In the genomic region with DNA sequence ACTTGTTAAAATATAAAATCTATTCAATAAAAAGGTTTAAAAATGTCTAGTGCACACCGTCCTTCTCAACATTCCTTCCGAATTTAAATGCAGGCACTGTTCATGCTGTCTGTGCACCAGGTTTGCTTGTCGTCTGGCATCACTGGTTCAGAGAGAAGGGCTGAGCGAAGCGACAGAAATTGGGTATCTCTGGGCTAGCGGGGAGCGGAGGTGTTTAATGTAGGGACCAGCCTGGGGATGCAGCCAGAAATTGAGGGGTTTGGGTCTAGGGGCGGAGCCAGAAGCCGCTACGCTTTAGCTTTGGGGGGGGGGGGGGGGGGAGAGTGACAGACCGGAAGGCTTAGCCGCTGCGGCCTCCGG, we compare ENCODE assay signal across 7 mouse cellular contexts. TPM values are rescaled to one million over a fixed set of nuclear protein-coding genes. Genes with fewer than 3 reads are reported as not detected.
DNase-seq lines count a peak whose midpoint lies in the region; ATAC-seq and TF ChIP-seq lines count a peak whose summit lies in the region.

No protein-coding gene starts in this region.

- no peak overlapping the region for H3K9ac ChIP-seq in lung, postnatal 0 days (replicated peaks; ENCODE audit: low read depth)
- H3K9ac ChIP-seq in forebrain, embryonic 12.5 days = peak overlapping the region; percentile 64
- H3K9ac ChIP-seq in limb, embryonic 13.5 days = peak overlapping the region; percentile 67
- peak overlapping the region; percentile 29; the same call in 1 of the 2 replicates for H3K9ac ChIP-seq in stomach, embryonic 15.5 days

- TF ChIP-seq CTCF in lung, postnatal 0 days (IDR thresholded peaks at IDR 0.05) = no peak

- WGBS in lung, postnatal 0 days = 2% methylated on average over 14 of the region's 14 CpGs
- WGBS in forebrain, embryonic 12.5 days = 3% methylated on average over 10 of the region's 14 CpGs
- 2% methylated on average over 14 of the region's 14 CpGs for WGBS in limb, embryonic 13.5 days
- WGBS in stomach, embryonic 15.5 days = 1% methylated on average over 13 of the region's 14 CpGs

- peak overlapping the region; percentile 80 for H3K4me2 ChIP-seq in lung, postnatal 0 days (replicated peaks; ENCODE audit: low read depth, low read length)
- H3K4me2 ChIP-seq in forebrain, embryonic 12.5 days = peak overlapping the region; percentile 87
- H3K4me2 ChIP-seq in limb, embryonic 13.5 days (replicated peaks) = peak overlapping the region; percentile 85
- peak overlapping the region; percentile 59 for H3K4me2 ChIP-seq in stomach, embryonic 15.5 days

- no peaks in the 10 kb centered on the region for H3K36me3 ChIP-seq in lung, postnatal 0 days (ENCODE audit: insufficient read depth, low read length)
- no peaks in the 10 kb centered on the region for H3K36me3 ChIP-seq in forebrain, embryonic 12.5 days (replicated peaks)
- no peaks in the 10 kb centered on the region for H3K36me3 ChIP-seq in limb, embryonic 13.5 days
- H3K36me3 ChIP-seq in stomach, embryonic 15.5 days = no peaks in the 10 kb centered on the region

- peaks cover 5% of the 10 kb centered on the region; the same call in 1 of the 2 replicates for H3K4me1 ChIP-seq in lung, postnatal 0 days (ENCODE audit: insufficient read depth, low read depth, low read length)
- H3K4me1 ChIP-seq in forebrain, embryonic 12.5 days = peaks cover 14% of the 10 kb centered on the region
- H3K4me1 ChIP-seq in limb, embryonic 13.5 days = peaks cover 10% of the 10 kb centered on the region
- peaks cover 6% of the 10 kb centered on the region for H3K4me1 ChIP-seq in stomach, embryonic 15.5 days

- DNase-seq in lung, postnatal 0 days (ENCODE audit: low spot score) = no peak
- no peak for DNase-seq in lung, adult 18-20 months
- DNase-seq in frontal cortex, postnatal 10 days (ENCODE audit: low spot score in 2 of 2) = no peak
- DNase-seq in embryo, embryonic 10.5 days (ENCODE audit: low spot score) = no peak

- TF ChIP-seq EP300 in lung, postnatal 0 days (IDR thresholded peaks at IDR 0.05) = no peak

- peak overlapping the region; percentile 76 for H3K4me3 ChIP-seq in lung, postnatal 0 days (ENCODE audit: low read depth, low read length)
- peak overlapping the region; percentile 88 for H3K4me3 ChIP-seq in forebrain, embryonic 12.5 days (replicated peaks)
- H3K4me3 ChIP-seq in limb, embryonic 13.5 days = peak overlapping the region; percentile 90
- H3K4me3 ChIP-seq in stomach, embryonic 15.5 days (replicated peaks) = peak overlapping the region; percentile 86

- ATAC-seq in lung, postnatal 0 days = no peak
- ATAC-seq in forebrain, embryonic 12.5 days (ENCODE audit: low FRiP score) = no peak
- no peak for ATAC-seq in limb, embryonic 13.5 days (ENCODE audit: low FRiP score, low read depth)
- no peak for ATAC-seq in stomach, embryonic 15.5 days (ENCODE audit: insufficient read depth, low FRiP score, low read depth)

- no peaks in the 10 kb centered on the region for H3K9me3 ChIP-seq in lung, postnatal 0 days (ENCODE audit: low read length)
- no peaks in the 10 kb centered on the region for H3K9me3 ChIP-seq in forebrain, embryonic 12.5 days
- H3K9me3 ChIP-seq in limb, embryonic 13.5 days = no peaks in the 10 kb centered on the region
- no peaks in the 10 kb centered on the region for H3K9me3 ChIP-seq in stomach, embryonic 15.5 days

- no peaks in the 10 kb centered on the region for H3K27me3 ChIP-seq in lung, postnatal 0 days (replicated peaks; ENCODE audit: insufficient read depth, low read length)
- no peaks in the 10 kb centered on the region for H3K27me3 ChIP-seq in forebrain, embryonic 12.5 days
- no peaks in the 10 kb centered on the region for H3K27me3 ChIP-seq in limb, embryonic 13.5 days
- H3K27me3 ChIP-seq in stomach, embryonic 15.5 days (replicated peaks) = no peaks in the 10 kb centered on the region

- H3K27ac ChIP-seq in lung, postnatal 0 days (ENCODE audit: low read length) = no peak overlapping the region
- H3K27ac ChIP-seq in forebrain, embryonic 12.5 days = peak overlapping the region; percentile 83
- peak overlapping the region; percentile 75; the same call in 1 of the 2 replicates for H3K27ac ChIP-seq in limb, embryonic 13.5 days
- peak overlapping the region; percentile 74; the same call in 1 of the 2 replicates for H3K27ac ChIP-seq in stomach, embryonic 15.5 days

RNA-seq across cellular contexts. Expression of a gene that starts 0.3 kb away (rescaled TPM):
- 37.9 and 48.9 TPM in 2 replicates for polyA plus RNA-seq in lung, postnatal 0 days (2015; fragmentation: Nextera tagmentation; extraction: Ambion mirVana)
- 70.3 and 75.0 TPM in 2 replicates for polyA plus RNA-seq in forebrain, embryonic 12.5 days (2016; fragmentation: Nextera tagmentation; extraction: Ambion mirVana)
- polyA plus RNA-seq in limb, embryonic 13.5 days (2015; fragmentation: Nextera tagmentation; extraction: Ambion mirVana) = 58.8 and 61.7 TPM in 2 replicates
- 51.3 and 54.0 TPM in 2 replicates for polyA plus RNA-seq in stomach, embryonic 15.5 days (2015; fragmentation: Nextera tagmentation; extraction: Ambion mirVana)

RNA-seq across cellular contexts. Expression of a gene that starts 43.0 kb away (rescaled TPM):
- 0.30 and 0.39 TPM in 2 replicates for polyA plus RNA-seq in lung, postnatal 0 days (2015; fragmentation: Nextera tagmentation; extraction: Ambion mirVana)
- polyA plus RNA-seq in forebrain, embryonic 12.5 days (2016; fragmentation: Nextera tagmentation; extraction: Ambion mirVana) = 0.26 TPM in 1 of 2 replicates, not detected in the other
- 0.13 and 0.15 TPM in 2 replicates for polyA plus RNA-seq in limb, embryonic 13.5 days (2015; fragmentation: Nextera tagmentation; extraction: Ambion mirVana)
- polyA plus RNA-seq in stomach, embryonic 15.5 days (2015; fragmentation: Nextera tagmentation; extraction: Ambion mirVana) = 0.19 and 0.24 TPM in 2 replicates
